Mouse (Mus musculus): ENCODE results near the gene Aen.

The Aen gene

GRCm38 (mm10) chr7:78938957-78939602 is 43.4 kb downstream of the Aen start:
- in situ Hi-C loops (cut with MboI): no loop called here

- in situ Hi-C loops (cut with MboI): no loop called here
Measured at GRCm38 (mm10) chr7:78940971-78941370, 45.3 kb downstream of the Aen start.

GRCm38 (mm10) chr7:78942544-78942943 is 46.9 kb downstream of the Aen start:
- in situ Hi-C loops (cut with MboI): no loop called here

GRCm38 (mm10) chr7:78953886-78954572 is 58.4 kb downstream of the Aen start:
- in situ Hi-C loops (cut with MboI): no loop called here

GRCm38 (mm10) chr7:78954619-78955018 is 59.0 kb downstream of the Aen start:
- in situ Hi-C loops (cut with MboI): no loop called here

GRCm38 (mm10) chr7:78955086-78955485 is 59.4 kb downstream of the Aen start:
- in situ Hi-C loops (cut with MboI): no loop called here

GRCm38 (mm10) chr7:78958499-78959073 is 62.9 kb downstream of the Aen start:
- in situ Hi-C loops (cut with MboI): no loop called here

Measured in mature B cell (primary cell).